ENCODE assay signal across 8 mouse cellular contexts in the genomic region with DNA sequence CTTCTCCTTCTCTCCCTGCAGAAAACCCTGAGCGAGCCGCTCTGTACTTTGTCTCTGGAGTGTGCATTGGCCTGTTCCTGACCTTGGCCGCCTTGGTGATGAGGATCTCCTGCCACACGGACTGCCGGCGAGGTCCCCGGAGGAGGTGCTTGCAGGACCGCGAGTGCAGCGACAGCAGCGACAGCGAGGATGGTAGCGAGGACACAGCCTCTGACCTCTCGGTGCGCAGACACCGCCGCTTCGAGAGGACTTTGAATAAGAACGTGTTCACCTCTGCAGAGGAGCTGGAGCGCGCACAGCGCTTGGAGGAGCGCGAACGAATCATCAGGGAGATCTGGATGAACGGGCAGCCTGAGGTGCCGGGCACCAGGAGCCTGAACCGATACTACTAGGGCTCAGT. TPM values are rescaled to one million over a fixed set of nuclear protein-coding genes. Genes with fewer than 3 reads are reported as not detected.
DNase-seq lines count a peak whose midpoint lies in the region; ATAC-seq lines count a peak whose summit lies in the region.

No protein-coding gene starts in this region.

- H3K27me3 ChIP-seq in kidney, embryonic 14.5 days (ENCODE audit: control insufficient read depth, insufficient read depth, low read length), result no peaks in the 10 kb centered on the region
- H3K27me3 ChIP-seq in forebrain, embryonic 16.5 days (replicated peaks; ENCODE audit: control insufficient read depth, insufficient read depth, low read length), result peaks cover 5% of the 10 kb centered on the region; the same call in 1 of the 2 replicates
- peaks cover 4% of the 10 kb centered on the region for H3K27me3 ChIP-seq in liver, embryonic 11.5 days (replicated peaks; ENCODE audit: control insufficient read depth, insufficient read depth, low read length)

- DNase-seq in kidney, adult 11 months, result no peak
- DNase-seq in adrenal gland, postnatal 10 days, result peak; percentile 41
- no peak for DNase-seq in liver, embryonic 11.5 days (ENCODE audit: low spot score)
- no peak for DNase-seq in spleen, postnatal 36 days (ENCODE audit: low spot score in 2 of 2)
- no peak for DNase-seq in cerebellum, adult 9-10 months

- no peaks in the 10 kb centered on the region; the same call in 1 of the 2 replicates for H3K36me3 ChIP-seq in kidney, embryonic 14.5 days (ENCODE audit: control insufficient read depth, insufficient read depth, low read length)
- no peaks in the 10 kb centered on the region for H3K36me3 ChIP-seq in forebrain, embryonic 16.5 days (ENCODE audit: control insufficient read depth, insufficient read depth)
- no peaks in the 10 kb centered on the region for H3K36me3 ChIP-seq in liver, embryonic 11.5 days (ENCODE audit: control insufficient read depth, insufficient read depth, low read length)

- ATAC-seq in kidney, embryonic 14.5 days (ENCODE audit: low FRiP score, low TSS enrichment), result peak; percentile 38; the same call in 1 of the 2 replicates
- ATAC-seq in forebrain, embryonic 16.5 days, result no peak
- ATAC-seq in liver, embryonic 11.5 days (replicated peaks; ENCODE audit: low FRiP score), result no peak; the same call in 1 of the 2 replicates
- ATAC-seq in megakaryocyte-erythroid progenitor cell, adult 5-6 weeks (replicated peaks; ENCODE audit: low FRiP score, low TSS enrichment, poor library complexity, severe bottlenecking), result no peak

- H3K9ac ChIP-seq in kidney, embryonic 14.5 days (ENCODE audit: low read depth, low read length), result no peak overlapping the region
- peak overlapping the region; percentile 45 for H3K9ac ChIP-seq in forebrain, embryonic 16.5 days (replicated peaks; ENCODE audit: low read depth, low read length)
- H3K9ac ChIP-seq in liver, embryonic 11.5 days (ENCODE audit: low read depth, low read length), result no peak overlapping the region

- peak overlapping the region; percentile 16; the same call in 1 of the 2 replicates for H3K4me3 ChIP-seq in kidney, embryonic 14.5 days (ENCODE audit: low read length)
- H3K4me3 ChIP-seq in forebrain, embryonic 16.5 days (replicated peaks; ENCODE audit: low read length), result peak overlapping the region; percentile 34
- no peak overlapping the region; the same call in 1 of the 2 replicates for H3K4me3 ChIP-seq in liver, embryonic 11.5 days (ENCODE audit: low read depth, low read length)

- peak overlapping the region; percentile 35 for H3K4me2 ChIP-seq in kidney, embryonic 14.5 days (replicated peaks; ENCODE audit: low read depth, low read length)
- peak overlapping the region; percentile 64 for H3K4me2 ChIP-seq in forebrain, embryonic 16.5 days (ENCODE audit: low read length)
- H3K4me2 ChIP-seq in liver, embryonic 11.5 days, result peak overlapping the region; percentile 59

- H3K27ac ChIP-seq in kidney, embryonic 14.5 days (ENCODE audit: low read depth, low read length), result no peak overlapping the region
- no peak overlapping the region for H3K27ac ChIP-seq in forebrain, embryonic 16.5 days (ENCODE audit: low read length)
- no peak overlapping the region for H3K27ac ChIP-seq in liver, embryonic 11.5 days (ENCODE audit: low read depth, low read length)

- H3K9me3 ChIP-seq in kidney, embryonic 14.5 days (ENCODE audit: control insufficient read depth, low read length), result no peaks in the 10 kb centered on the region
- no peaks in the 10 kb centered on the region for H3K9me3 ChIP-seq in forebrain, embryonic 16.5 days (ENCODE audit: control insufficient read depth, low read length)
- H3K9me3 ChIP-seq in liver, embryonic 11.5 days (ENCODE audit: control insufficient read depth, low read length), result no peaks in the 10 kb centered on the region

- H3K4me1 ChIP-seq in kidney, embryonic 14.5 days (ENCODE audit: control insufficient read depth, insufficient read depth, low read length), result 0 out of 2 replicates have a peak, but pooled peaks cover 3% of the 10 kb centered on the region
- H3K4me1 ChIP-seq in forebrain, embryonic 16.5 days (replicated peaks; ENCODE audit: control insufficient read depth, insufficient read depth, low read length), result peaks cover 5% of the 10 kb centered on the region
- no peaks in the 10 kb centered on the region for H3K4me1 ChIP-seq in liver, embryonic 11.5 days (replicated peaks; ENCODE audit: control insufficient read depth, insufficient read depth, low read length)

- 10% methylated on average over 28 of the region's 28 CpGs for WGBS in kidney, embryonic 14.5 days
- WGBS in forebrain, embryonic 16.5 days, result 1% methylated on average over 28 of the region's 28 CpGs
- WGBS in liver, embryonic 11.5 days, result 6% methylated on average over 28 of the region's 28 CpGs

RNA-seq across cellular contexts. Expression of a gene that starts 50.9 kb away (rescaled TPM):
- 37.3 and 45.4 TPM in 2 replicates for polyA plus RNA-seq in kidney, embryonic 14.5 days (2014; fragmentation: Nextera tagmentation; extraction: Ambion mirVana)
- total RNA-seq in adrenal gland, postnatal 10 days (2021), result 10 to 100 TPM in 1 of 2 experiments, 1 to 10 TPM in 1; 7.4 to 11.4 TPM
- 0.72 and 1.4 TPM in 2 replicates for polyA plus RNA-seq in forebrain, embryonic 16.5 days (2015; fragmentation: Nextera tagmentation; extraction: Ambion mirVana)
- polyA plus RNA-seq in liver, embryonic 11.5 days (2014; fragmentation: Nextera tagmentation; extraction: Ambion mirVana), result 4.2 and 4.6 TPM in 2 replicates
- total RNA-seq in megakaryocyte-erythroid progenitor cell, adult 5-6 weeks (2014; fragmentation: Nextera tagmentation), result not detected in 2 replicates
- total RNA-seq in megakaryocyte-erythroid progenitor cell, adult 5-6 weeks (2017), result not detected in 2 replicates
